Mouse (Mus musculus) midbrain, embryonic 15.5 days (tissue): ENCODE data around the gene Vwa1. TPM values are rescaled to one million over a fixed set of nuclear protein-coding genes. Genes with fewer than 3 reads are reported as not detected.
A peak's percentile ranks its signal among the peaks of the same experiment; 100 is the strongest.

ENCODE experiments used
- ATAC-seq: fragments of 200-750 bp; cut with Nextera tagmentation; replicated peaks from 2 replicates; pipeline ENCODE4 v1.8.0; 2017; ENCODE audit warnings: moderate TSS enrichment
- H3K27ac ChIP-seq: fragments of 300-500 bp; sonication (generic); 2 replicates; pipeline ENCODE4 v1.5.1; 2015; ENCODE audit warnings: mild to moderate bottlenecking, inconsistent platforms
- H3K27me3 ChIP-seq: fragments of 300-500 bp; sonication (generic); replicated peaks from 2 replicates; pipeline ENCODE4 v1.6.1; 2015; ENCODE audit warnings: inconsistent platforms
- H3K36me3 ChIP-seq: fragments of 300-500 bp; sonication (generic); replicated peaks from 2 replicates; pipeline ENCODE4 v1.6.1; 2015; ENCODE audit warnings: inconsistent platforms
- H3K4me1 ChIP-seq: fragments of 300-500 bp; sonication (generic); 2 replicates; pipeline ENCODE4 v1.6.1; 2015; ENCODE audit warnings: inconsistent platforms
- H3K4me2 ChIP-seq: fragments of 300-500 bp; sonication (generic); 2 replicates; pipeline ENCODE4 v1.6.1; 2015; ENCODE audit warnings: inconsistent platforms, mild to moderate bottlenecking, moderate library complexity
- H3K4me3 ChIP-seq: fragments of 300-500 bp; sonication (generic); 2 replicates; pipeline ENCODE4 v1.5.1; 2015; ENCODE audit warnings: mild to moderate bottlenecking, inconsistent platforms
- H3K9ac ChIP-seq: fragments of 300-500 bp; sonication (generic); 2 replicates; pipeline ENCODE4 v1.6.1; 2015; ENCODE audit warnings: mild to moderate bottlenecking, inconsistent platforms
- H3K9me3 ChIP-seq: fragments of 300-500 bp; sonication (generic); 2 replicates; pipeline ENCODE4 v1.6.1; 2016; ENCODE audit warnings: inconsistent platforms
- WGBS: fragments of 180-500 bp; shearing (Covaris S2); methylation state at CpG from one replicate; pipeline ENCODE4 v1.1.7; 2015; ENCODE audit warnings: mixed read lengths; 5-methylcytosine and 5-hydroxymethylcytosine counted together
- polyA plus RNA-seq: library from polyadenylated mRNA; unstranded; fragments of >200 nt; fragmentation: Nextera tagmentation; extraction: Ambion mirVana; gene quantifications from 2 replicates; pipeline ENCODE4 v1.2.1, GENCODE M21; 2015

Vwa1 gene
- polyA plus RNA-seq, 1 experiment from 2014 or later: 31.5 TPM

DNA sequence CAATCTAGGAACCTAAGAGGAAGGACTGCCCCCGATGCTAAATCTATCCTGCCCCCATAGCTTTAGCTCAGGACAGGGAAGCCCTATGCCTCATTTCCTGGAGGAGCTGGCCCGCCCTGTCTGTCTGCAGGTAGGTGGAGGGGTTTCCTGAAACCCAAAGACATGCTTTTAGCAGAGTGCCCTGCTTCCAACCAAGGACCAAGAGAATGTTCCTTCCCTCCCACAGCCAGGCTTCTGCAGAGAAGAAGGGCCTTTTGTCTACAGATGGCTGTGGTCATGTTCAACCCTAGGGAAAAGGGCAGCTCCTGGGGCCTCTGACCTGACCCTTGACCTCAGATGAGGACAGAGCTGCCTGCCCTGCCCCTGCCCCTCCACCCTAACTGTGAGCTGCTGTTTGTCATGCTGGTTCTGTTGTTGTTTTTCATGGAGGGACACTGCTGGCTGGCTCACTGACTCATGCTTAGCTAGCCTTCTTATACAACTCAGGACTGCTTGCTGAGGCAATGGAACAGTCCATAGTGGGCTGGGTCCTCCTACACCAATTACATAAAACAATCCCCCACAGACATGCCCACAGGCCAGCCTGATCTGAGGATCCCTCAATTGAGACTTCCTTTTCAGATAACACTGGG, 2.3 kb upstream of the Vwa1 start:
- no peak for ATAC-seq
- H3K4me1 ChIP-seq: peaks cover 21% of the 10 kb centered on the region
- 33% methylated on average over 2 of the region's 2 CpGs for whole genome bisulfite sequencing

DNA sequence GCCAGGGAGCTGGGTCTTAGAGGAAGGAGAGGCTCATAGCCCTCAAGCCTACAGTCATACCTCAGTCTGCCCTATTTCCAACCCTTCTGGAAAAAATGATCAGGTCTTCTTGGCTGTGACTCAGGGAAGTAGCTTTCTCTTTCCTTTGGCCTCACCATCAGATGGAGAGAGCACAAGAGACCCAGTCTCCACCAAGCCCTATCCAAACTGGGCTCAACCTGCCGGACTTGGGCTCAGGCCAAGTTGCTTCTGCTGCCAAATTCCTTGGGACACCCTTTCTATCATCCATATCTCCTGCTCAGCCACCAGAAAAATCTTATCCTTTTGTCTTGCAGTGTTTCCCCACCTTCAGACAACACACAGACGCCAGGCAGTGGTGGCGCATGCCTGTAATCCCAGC, 1.4 kb upstream of the Vwa1 start:
- Histone ChIP-seq H3K27me3 (peaks cover 20% of the 10 kb centered on the region), H3K4me1 (peaks cover 21% of the 10 kb centered on the region), H3K9me3 (no peaks in the 10 kb centered on the region), H3K4me3 (no peak overlapping the region), H3K9ac (0 out of 2 replicates have a peak overlapping the region, but pooled peaks have one; percentile 33), H3K4me2 (no peak overlapping the region), H3K36me3 (no peaks in the 10 kb centered on the region), H3K27ac (0 out of 2 replicates have a peak overlapping the region, but pooled peaks have one; percentile 65)
- WGBS: 83% methylated on average over 3 of the region's 3 CpGs
- ATAC-seq: no peak

More for the DNA sequence above, 2.3 kb upstream of the Vwa1 start:
- peak overlapping the region; percentile 22; the same call in 1 of the 2 replicates for H3K27ac ChIP-seq
- H3K4me3 ChIP-seq: no peak overlapping the region
- H3K36me3 ChIP-seq: no peaks in the 10 kb centered on the region
- no peaks in the 10 kb centered on the region for H3K9me3 ChIP-seq
- H3K9ac ChIP-seq: no peak overlapping the region
- peaks cover 17% of the 10 kb centered on the region for H3K27me3 ChIP-seq
- H3K4me2 ChIP-seq: no peak overlapping the region

DNA sequence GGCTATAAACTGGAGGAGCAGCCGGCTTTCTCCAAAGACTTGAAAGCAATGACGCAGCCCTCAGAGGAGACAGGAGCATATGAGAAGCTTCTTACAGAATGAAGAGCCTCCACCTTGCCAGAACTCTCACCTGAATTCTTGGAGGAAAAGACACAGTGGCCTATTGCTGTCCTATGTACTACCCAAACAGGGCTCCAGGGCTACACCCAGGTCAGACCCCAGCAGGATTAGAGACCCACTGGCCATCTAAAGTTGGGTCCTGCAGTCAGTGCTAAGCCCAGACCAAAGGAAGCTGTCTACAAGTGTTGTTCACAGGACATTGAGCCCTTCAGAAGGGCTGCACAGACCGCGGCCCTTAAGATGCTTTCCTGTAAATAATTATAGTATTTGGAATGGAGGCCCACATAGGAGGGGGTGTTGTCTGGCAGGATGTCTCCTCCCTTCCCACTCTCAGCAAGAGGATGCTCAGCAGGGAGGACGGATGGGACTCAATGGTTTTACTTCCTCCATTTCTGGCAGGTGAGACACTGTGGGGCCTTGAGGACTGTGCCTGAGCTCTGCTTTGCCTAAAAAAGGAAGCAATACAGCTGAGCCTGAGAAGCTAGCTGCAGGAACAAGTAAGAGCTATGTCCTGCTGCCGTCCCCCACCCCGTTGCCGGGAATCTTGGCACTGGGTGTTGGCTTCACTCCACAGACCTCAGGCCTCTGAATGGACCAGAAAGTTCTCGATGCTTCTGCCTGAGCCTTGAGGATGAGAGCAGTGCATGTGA, 658 bp upstream of the Vwa1 start:
- H3K4me3 ChIP-seq: peak overlapping the region; percentile 44
- peak overlapping the region; percentile 65 for H3K27ac ChIP-seq
- H3K4me1 ChIP-seq: peaks cover 28% of the 10 kb centered on the region
- peak overlapping the region; percentile 33 for H3K9ac ChIP-seq
- H3K9me3 ChIP-seq: no peaks in the 10 kb centered on the region
- 58% methylated on average over 9 of the region's 9 CpGs for WGBS
- H3K36me3 ChIP-seq: no peaks in the 10 kb centered on the region
- H3K27me3 ChIP-seq: peaks cover 20% of the 10 kb centered on the region
- ATAC-seq: peak; percentile 11; the same call in 1 of the 2 replicates
- peak overlapping the region; percentile 80 for H3K4me2 ChIP-seq

DNA sequence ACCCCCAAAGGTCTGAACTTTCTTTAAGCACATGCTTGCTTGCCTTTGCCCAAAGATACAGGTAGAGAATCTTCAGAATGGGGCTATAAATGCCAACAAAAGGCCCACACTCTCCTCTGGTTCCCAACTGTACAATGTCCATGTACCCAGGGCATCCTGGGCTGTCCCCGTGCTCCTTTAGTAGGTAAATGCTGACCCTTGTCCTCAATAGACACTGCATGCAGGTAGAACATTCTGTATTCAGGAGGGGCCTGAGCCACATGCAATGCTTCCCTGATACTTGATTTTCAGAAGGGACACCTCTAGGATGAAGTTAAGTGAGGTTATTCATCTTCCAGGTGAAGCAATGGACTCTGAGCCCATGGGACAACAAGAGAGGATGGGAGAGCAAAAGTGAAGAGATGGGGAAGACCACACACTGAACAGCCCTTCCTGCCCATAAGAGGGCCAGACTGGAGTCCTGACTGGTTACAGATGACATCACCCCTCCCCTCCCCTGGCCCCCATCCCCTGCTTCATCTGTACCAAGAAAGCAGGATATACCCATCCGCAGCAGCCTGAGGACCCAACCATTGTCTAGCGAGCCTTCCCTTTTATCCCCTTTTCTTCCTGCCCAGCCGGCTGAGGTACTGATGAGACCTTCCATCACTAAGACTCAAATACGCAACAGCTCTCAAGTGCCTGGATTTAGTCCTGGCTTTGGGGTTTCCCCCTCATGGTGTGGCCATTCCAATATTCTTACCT, 991 bp downstream of the Vwa1 start:
- Histone ChIP-seq H3K4me3 (peak overlapping the region; percentile 44), H3K9me3 (no peaks in the 10 kb centered on the region), H3K36me3 (no peaks in the 10 kb centered on the region), H3K4me2 (peak overlapping the region; percentile 80), H3K9ac (peak overlapping the region; percentile 33), H3K4me1 (peaks cover 37% of the 10 kb centered on the region), H3K27me3 (peaks cover 20% of the 10 kb centered on the region), H3K27ac (no peak overlapping the region)
- ATAC-seq: no peak
- WGBS: 31% methylated on average over 5 of the region's 5 CpGs

DNA sequence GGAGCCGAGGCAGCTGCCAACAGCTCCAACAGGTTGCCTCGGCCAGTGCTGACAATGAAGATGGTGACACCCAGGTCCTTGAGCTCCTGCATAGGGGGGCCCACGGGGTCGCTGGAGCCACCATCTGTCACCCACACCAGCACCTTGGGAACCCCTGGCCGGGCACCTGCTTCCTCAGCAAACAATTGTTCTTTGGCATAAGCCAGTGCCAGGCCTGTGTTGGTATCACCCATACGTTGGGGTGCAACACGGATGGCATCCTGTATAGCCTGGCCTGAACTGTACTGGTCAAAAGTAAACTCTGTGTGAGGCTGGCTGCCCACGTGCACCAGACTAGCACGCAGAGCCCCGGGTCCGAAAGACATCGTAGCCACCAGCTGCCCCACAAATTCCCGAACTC, 1.7 kb downstream of the Vwa1 start:
- H3K9ac ChIP-seq: no peak overlapping the region

DNA sequence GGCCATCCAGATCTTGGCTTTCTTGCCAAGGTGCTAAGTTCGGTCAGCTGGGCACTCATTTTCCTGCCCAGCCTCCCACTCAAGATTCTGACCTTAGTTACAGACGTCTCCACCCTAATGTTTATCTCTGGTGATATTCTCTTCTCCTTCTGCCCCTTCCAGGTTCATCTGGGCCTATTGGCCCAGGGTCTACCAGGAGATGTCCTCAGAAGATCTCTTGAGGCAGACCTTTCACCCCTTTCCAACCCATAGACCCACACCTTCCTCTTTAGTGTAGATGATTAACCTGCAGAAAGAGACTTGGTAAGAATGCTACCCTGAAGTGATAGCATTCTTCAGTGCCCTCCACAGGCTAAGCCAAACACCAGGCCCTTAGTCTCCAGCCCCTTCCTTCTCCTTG, 2.8 kb downstream of the Vwa1 start:
- WGBS: 88% methylated on average over 2 of the region's 2 CpGs
- H3K4me2 ChIP-seq: peak overlapping the region; percentile 12; the same call in 1 of the 2 replicates
- no peak overlapping the region for H3K27ac ChIP-seq
- peaks cover 20% of the 10 kb centered on the region for H3K27me3 ChIP-seq
- no peak for ATAC-seq
- H3K4me1 ChIP-seq: peaks cover 37% of the 10 kb centered on the region
- no peak overlapping the region for H3K9ac ChIP-seq
- H3K4me3 ChIP-seq: no peak overlapping the region
- H3K36me3 ChIP-seq: no peaks in the 10 kb centered on the region
- no peaks in the 10 kb centered on the region for H3K9me3 ChIP-seq

More for the DNA sequence above, 1.7 kb downstream of the Vwa1 start:
- peaks cover 37% of the 10 kb centered on the region for H3K4me1 ChIP-seq
- no peak for ATAC-seq
- H3K4me3 ChIP-seq: 0 out of 2 replicates have a peak overlapping the region, but pooled peaks have one; percentile 8
- WGBS: 86% methylated on average over 13 of the region's 13 CpGs
- H3K27ac ChIP-seq: no peak overlapping the region
- peak overlapping the region; percentile 80; the same call in 1 of the 2 replicates for H3K4me2 ChIP-seq
- no peaks in the 10 kb centered on the region for H3K9me3 ChIP-seq
- no peaks in the 10 kb centered on the region for H3K36me3 ChIP-seq
- H3K27me3 ChIP-seq: peaks cover 20% of the 10 kb centered on the region

DNA sequence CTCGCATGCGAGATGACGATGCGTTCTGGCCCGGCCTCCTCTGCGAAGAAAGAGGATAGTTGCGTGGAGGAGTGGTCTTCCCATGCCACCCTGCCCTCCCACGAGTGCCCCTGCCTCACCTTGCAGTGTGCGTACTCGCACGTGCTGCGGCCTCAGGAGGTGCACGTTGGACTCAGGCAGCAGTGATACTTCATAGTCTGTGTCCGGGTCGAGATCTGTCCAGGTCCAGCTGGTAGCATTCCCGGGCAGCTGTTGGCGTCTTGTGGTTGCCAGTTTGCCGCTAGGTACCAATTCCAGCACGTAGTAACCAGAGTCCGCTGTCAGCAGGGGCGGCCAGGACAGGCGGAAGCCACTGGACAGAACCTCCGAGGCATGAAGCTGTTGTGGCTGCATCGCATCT, 3.9 kb downstream of the Vwa1 start:
- Histone ChIP-seq H3K27ac (no peak overlapping the region), H3K4me3 (peak overlapping the region; percentile 46), H3K4me2 (peak overlapping the region; percentile 76), H3K4me1 (peaks cover 35% of the 10 kb centered on the region), H3K27me3 (peaks cover 20% of the 10 kb centered on the region), H3K9me3 (no peaks in the 10 kb centered on the region), H3K9ac (peak overlapping the region; percentile 64), H3K36me3 (no peaks in the 10 kb centered on the region)
- peak; percentile 24; the same call in 1 of the 2 replicates for ATAC-seq
- 46% methylated on average over 24 of the region's 24 CpGs for WGBS

DNA sequence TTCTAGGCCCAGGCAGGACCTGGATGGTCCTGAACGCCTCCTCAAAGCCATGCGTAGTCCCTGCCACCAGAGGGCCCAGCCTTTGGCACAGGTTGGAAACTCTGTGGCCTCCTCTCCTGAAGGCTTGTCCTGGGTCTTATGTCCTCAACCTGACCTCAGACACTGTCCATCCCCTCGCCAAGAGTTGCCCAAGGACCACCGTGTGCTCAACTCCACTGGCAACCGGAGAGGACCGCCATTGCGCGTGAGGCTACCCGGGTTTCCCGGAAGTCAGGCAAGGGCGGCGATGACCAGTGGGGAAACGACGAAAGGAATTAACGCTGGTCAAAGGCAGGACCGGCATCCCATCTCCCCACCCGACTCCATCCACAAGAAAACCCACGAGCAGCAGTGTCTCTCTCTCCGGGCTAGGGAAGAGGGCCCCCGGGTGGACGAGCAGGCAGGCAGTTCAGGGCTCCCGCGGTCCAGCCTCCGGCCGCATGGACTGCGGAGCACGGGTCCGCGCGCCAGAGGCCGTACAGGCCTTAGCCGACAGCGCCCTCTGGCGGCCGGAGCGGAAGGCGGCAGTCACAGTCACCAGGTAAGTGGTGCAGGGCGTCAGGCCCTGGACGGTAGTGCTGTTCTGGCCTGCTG, 4.5 kb downstream of the Vwa1 start:
- peak overlapping the region; percentile 67 for H3K27ac ChIP-seq
- no peaks in the 10 kb centered on the region for H3K36me3 ChIP-seq
- H3K4me2 ChIP-seq: peak overlapping the region; percentile 76
- peaks cover 20% of the 10 kb centered on the region for H3K27me3 ChIP-seq
- H3K9ac ChIP-seq: peak overlapping the region; percentile 64
- peak; percentile 70 for ATAC-seq
- peaks cover 29% of the 10 kb centered on the region for H3K4me1 ChIP-seq
- under 1% methylated on average over 39 of the region's 39 CpGs for WGBS
- no peaks in the 10 kb centered on the region for H3K9me3 ChIP-seq
- peak overlapping the region; percentile 46 for H3K4me3 ChIP-seq

DNA sequence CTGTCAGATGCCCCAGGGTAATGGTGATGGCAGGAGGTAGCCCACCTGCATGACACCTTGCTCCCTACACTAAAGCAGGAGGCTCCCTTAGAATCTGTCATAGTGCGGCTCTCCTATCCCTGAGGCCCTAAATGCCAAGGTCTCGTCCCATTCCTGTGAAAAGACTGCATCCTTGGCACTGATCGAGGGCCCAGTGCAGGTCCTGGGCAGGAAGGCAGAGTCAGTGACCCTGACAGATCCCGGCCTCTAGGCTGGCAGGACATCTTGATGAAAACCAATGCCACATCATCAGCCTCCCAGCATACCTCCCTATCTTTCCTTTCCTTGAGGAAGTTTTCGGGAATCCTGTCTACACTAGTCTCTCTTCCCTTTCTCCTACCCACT, 5.0 kb downstream of the Vwa1 start:
- peak overlapping the region; percentile 76 for H3K4me2 ChIP-seq
- peak overlapping the region; percentile 46 for H3K4me3 ChIP-seq
- WGBS: 65% methylated on average over 5 of the region's 5 CpGs
- H3K36me3 ChIP-seq: no peaks in the 10 kb centered on the region
- H3K9me3 ChIP-seq: no peaks in the 10 kb centered on the region
- peaks cover 20% of the 10 kb centered on the region for H3K27me3 ChIP-seq
- ATAC-seq: no peak
- peak overlapping the region; percentile 67; the same call in 1 of the 2 replicates for H3K27ac ChIP-seq
- peaks cover 25% of the 10 kb centered on the region for H3K4me1 ChIP-seq
- peak overlapping the region; percentile 64 for H3K9ac ChIP-seq

DNA sequence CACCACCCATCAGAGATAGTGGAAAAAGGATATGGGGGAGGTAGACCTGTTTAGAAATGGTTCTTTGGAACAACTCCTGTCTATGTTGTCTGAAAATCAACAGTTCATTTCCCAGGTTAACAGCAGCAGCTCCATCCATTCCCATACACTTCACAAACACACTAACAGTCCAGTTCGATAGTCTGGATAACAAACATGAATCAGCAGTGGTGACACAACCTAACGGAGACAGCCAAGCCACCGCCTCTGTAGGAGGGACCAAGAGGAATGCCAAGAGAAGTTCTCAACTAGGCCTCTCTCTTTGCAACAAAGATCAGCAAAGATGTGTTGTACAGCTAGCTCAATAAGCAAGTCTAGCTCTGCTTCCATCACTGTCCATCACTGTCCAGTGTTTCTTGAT, 12.1 kb downstream of the Vwa1 start:
- ATAC-seq: no peak
- Histone ChIP-seq H3K36me3 (no peaks in the 10 kb centered on the region), H3K9ac (no peak overlapping the region), H3K9me3 (no peaks in the 10 kb centered on the region), H3K4me2 (no peak overlapping the region), H3K27ac (no peak overlapping the region), H3K27me3 (no peaks in the 10 kb centered on the region), H3K4me1 (peaks cover 30% of the 10 kb centered on the region), H3K4me3 (no peak overlapping the region)
- 89% methylated on average over 3 of the region's 3 CpGs for WGBS

DNA sequence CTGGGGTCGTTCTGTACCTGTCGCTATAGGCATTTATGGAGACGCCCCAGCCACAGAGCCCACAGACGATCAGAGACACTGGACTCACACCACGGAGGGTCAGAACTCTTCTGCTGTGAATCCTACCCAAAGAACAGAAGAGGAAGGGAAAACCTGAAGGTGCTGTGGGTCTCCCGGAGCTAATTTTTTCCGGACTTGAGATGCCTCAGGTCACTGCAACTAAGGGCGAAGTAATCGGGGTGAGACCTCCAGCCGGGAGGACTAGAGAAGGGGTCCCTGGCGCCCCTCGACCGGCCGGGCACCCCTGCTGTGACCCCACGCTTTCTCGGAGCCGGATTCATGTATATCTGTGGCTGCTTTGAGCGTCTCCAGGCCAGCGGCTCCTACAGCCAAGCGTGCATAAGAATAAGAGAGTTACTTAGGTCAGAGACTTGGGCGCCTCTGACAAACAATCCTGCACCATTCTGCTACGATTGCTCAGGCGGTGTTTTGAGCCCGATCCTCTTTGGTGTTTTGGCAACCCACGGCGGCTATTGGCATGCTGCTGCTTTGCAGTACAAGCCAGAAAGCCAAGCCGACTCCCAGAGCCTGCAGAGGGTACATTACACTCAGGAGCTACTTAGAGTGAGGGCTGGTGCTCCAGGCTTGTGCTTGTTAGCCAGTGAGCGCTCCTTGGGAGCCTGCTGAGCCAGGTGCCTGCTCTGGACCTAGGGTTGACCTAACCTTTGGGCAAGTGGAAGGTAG, 13.0 kb downstream of the Vwa1 start:
- H3K4me3 ChIP-seq: peak overlapping the region; percentile 96
- H3K9me3 ChIP-seq: no peaks in the 10 kb centered on the region
- H3K4me1 ChIP-seq: peaks cover 30% of the 10 kb centered on the region
- ATAC-seq: peak; percentile 53; the same call in 1 of the 2 replicates
- peak overlapping the region; percentile 38 for H3K27ac ChIP-seq
- no peaks in the 10 kb centered on the region for H3K36me3 ChIP-seq
- WGBS: 2% methylated on average over 28 of the region's 28 CpGs
- peak overlapping the region; percentile 63 for H3K9ac ChIP-seq
- H3K4me2 ChIP-seq: peak overlapping the region; percentile 99
- no peaks in the 10 kb centered on the region for H3K27me3 ChIP-seq
